Mouse (Mus musculus) liver, embryonic 14.5 days (tissue): ENCODE results near the gene Olfr281.

Source experiments
- CTCF ChIP-seq: IDR thresholded peaks from 2 replicates; pipeline ENCODE4 v1.5.1; 2016; ENCODE audit warnings: antibody characterized with exemption, low read depth, control low read depth
- EP300 ChIP-seq: IDR thresholded peaks from 2 replicates; pipeline ENCODE4 v1.6.1; 2016; ENCODE audit warnings: antibody characterized with exemption, low read depth

GRCm38 (mm10) chr15:98474958-98475357 is 22.6 kb downstream of the Olfr281 start:
- TF ChIP-seq CTCF, result no peak
- no peak for TF ChIP-seq EP300
